Mouse (Mus musculus) liver, adult 2 months (tissue): ENCODE measurements around the gene Utp20. TPM values are rescaled to one million over a fixed set of nuclear protein-coding genes. Genes with fewer than 3 reads are reported as not detected.
"Not testable (repeated sequence)": the region's sequence is repeated elsewhere in the genome, so short reads cannot be mapped to it uniquely, and the experiment has no call there.

Experiments used
- DNase-seq: peaks from one replicate; pipeline ENCODE4 v3.0.0-alpha.2; 2011; ENCODE audit warnings: low read depth, low spot score; ENCODE audit errors: extremely low read depth
- H3K27ac ChIP-seq: fragments of 200-500 bp; replicated peaks from 2 replicates; pipeline ENCODE4 v1.5.1; 2012; ENCODE audit warnings: low read depth, mild to moderate bottlenecking, control low read depth, inconsistent platforms, low read length; ENCODE audit not compliant: insufficient read depth
- H3K27me3 ChIP-seq: fragments of 200-500 bp; 2 replicates; pipeline ENCODE4 v1.6.1; 2012; ENCODE audit warnings: mild to moderate bottlenecking, moderate library complexity, low read length, inconsistent platforms; ENCODE audit not compliant: control insufficient read depth, insufficient read depth
- H3K36me3 ChIP-seq: fragments of 200-500 bp; 2 replicates; pipeline ENCODE4 v1.6.1; 2012; ENCODE audit warnings: low read length, inconsistent platforms; ENCODE audit not compliant: control insufficient read depth, insufficient read depth
- H3K4me1 ChIP-seq: fragments of 200-500 bp; 2 replicates; pipeline ENCODE4 v1.6.1; 2011; ENCODE audit warnings: low read length; ENCODE audit not compliant: control insufficient read depth, insufficient read depth
- H3K4me3 ChIP-seq: fragments of 200-500 bp; 2 replicates; pipeline ENCODE4 v1.5.1; 2011; ENCODE audit warnings: low read depth, mild to moderate bottlenecking, control low read depth, low read length, moderate library complexity; ENCODE audit not compliant: insufficient read depth
- H3K79me2 ChIP-seq: fragments of 200-500 bp; 2 replicates; pipeline ENCODE4 v1.6.1; 2012; ENCODE audit warnings: inconsistent platforms, mild to moderate bottlenecking, low read length, moderate library complexity; ENCODE audit not compliant: control insufficient read depth, insufficient read depth
- H3K9ac ChIP-seq: fragments of 200-500 bp; 2 replicates; pipeline ENCODE4 v1.6.1; 2012; ENCODE audit warnings: low read depth, mild to moderate bottlenecking, control low read depth, inconsistent platforms, low read length
- CTCF ChIP-seq: fragments of 200-500 bp; IDR thresholded peaks from 2 replicates; pipeline ENCODE4 v1.5.1; 2011; ENCODE audit warnings: low read depth, low read length, control low read depth
- POLR2A ChIP-seq: fragments of 200-500 bp; IDR thresholded peaks from 2 replicates; pipeline ENCODE4 v1.6.1; 2011; ENCODE audit warnings: low read length, control low read depth; ENCODE audit not compliant: insufficient read depth; ENCODE audit errors: extremely low read depth
- WGBS: fragments of 180-500 bp; shearing (Covaris S2); methylation state at CpG from one replicate; pipeline ENCODE4 v1.1.7; 2018; 5-methylcytosine and 5-hydroxymethylcytosine counted together
- polyA plus RNA-seq: library from polyadenylated mRNA; depleted of rRNA; stranded (reverse); fragments of >200 nt; gene quantifications from 2 replicates; pipeline ENCODE4 v1.2.3, GENCODE M21; 2012
- total RNA-seq: library from RNA; depleted of rRNA; stranded (reverse); fragments of >200 nt; gene quantifications from 2 replicates; pipeline ENCODE4 v1.2.3, GENCODE M21; 2014

Gene Utp20
- total and polyA plus RNA-seq, 2 experiments = 3.4 to 9.4 TPM

GRCm38 (mm10) chr10:88761524-88762212 lies 64.9 kb downstream of the Utp20 start:
- Histone ChIP-seq H3K9ac (no peak overlapping the region), H3K27ac (no peak overlapping the region), H3K4me1 (no peaks in the 10 kb centered on the region), H3K27me3 (no peaks in the 10 kb centered on the region), H3K79me2 (no peaks in the 10 kb centered on the region), H3K36me3 (peaks cover 38% of the 10 kb centered on the region; the same call in 1 of the 2 replicates), H3K4me3 (no peak overlapping the region)
- DNase-seq = no peak
- no peak for TF ChIP-seq POLR2A
- TF ChIP-seq CTCF = no peak
- WGBS = 94% methylated on average over 13 of the region's 13 CpGs

- H3K27me3 ChIP-seq = no peaks in the 10 kb centered on the region
- 87% methylated on average over 2 of the region's 2 CpGs for WGBS
- H3K79me2 ChIP-seq = no peaks in the 10 kb centered on the region
- H3K27ac ChIP-seq = no peak overlapping the region
- H3K4me3 ChIP-seq = no peak overlapping the region
- H3K36me3 ChIP-seq = peaks cover 58% of the 10 kb centered on the region
- no peak for DNase-seq
- no peaks in the 10 kb centered on the region for H3K4me1 ChIP-seq
- no peak overlapping the region for H3K9ac ChIP-seq
- no peak for TF ChIP-seq CTCF
- TF ChIP-seq POLR2A = no peak
Observed at GRCm38 (mm10) chr10:88741426-88741825, 85.2 kb downstream of the Utp20 start.

- Histone ChIP-seq H3K27me3 (no peaks in the 10 kb centered on the region), H3K27ac (no peak overlapping the region), H3K36me3 (peaks cover 58% of the 10 kb centered on the region), H3K9ac (no peak overlapping the region), H3K79me2 (no peaks in the 10 kb centered on the region), H3K4me3 (no peak overlapping the region), H3K4me1 (no peaks in the 10 kb centered on the region)
- DNase-seq = no peak
- WGBS = 89% methylated on average over 5 of the region's 5 CpGs
- no peak for TF ChIP-seq POLR2A
- TF ChIP-seq CTCF = no peak
Observed at GRCm38 (mm10) chr10:88740781-88741180, 85.8 kb downstream of the Utp20 start.

GRCm38 (mm10) chr10:88739818-88740217 lies 86.8 kb downstream of the Utp20 start:
- H3K4me3 ChIP-seq = no peak overlapping the region
- TF ChIP-seq CTCF (no peak), POLR2A (no peak)
- H3K36me3 ChIP-seq = peaks cover 51% of the 10 kb centered on the region
- H3K4me1 ChIP-seq = no peaks in the 10 kb centered on the region
- H3K9ac ChIP-seq = no peak overlapping the region
- no peak for DNase-seq
- 87% methylated on average over 1 of the region's 1 CpGs for WGBS
- no peaks in the 10 kb centered on the region for H3K79me2 ChIP-seq
- no peak overlapping the region for H3K27ac ChIP-seq
- H3K27me3 ChIP-seq = no peaks in the 10 kb centered on the region

- 96% methylated on average over 8 of the region's 8 CpGs for WGBS
- not testable (repeated sequence) for H3K27me3 ChIP-seq
- H3K36me3 ChIP-seq = peaks cover 44% of the 10 kb centered on the region
Observed at GRCm38 (mm10) chr10:88739074-88739473, 87.5 kb downstream of the Utp20 start.

GRCm38 (mm10) chr10:88732309-88732622 lies 94.3 kb downstream of the Utp20 start:
- TF ChIP-seq CTCF (no peak), POLR2A (no peak)
- Histone ChIP-seq H3K79me2 (peaks cover 14% of the 10 kb centered on the region; the same call in 1 of the 2 replicates), H3K27me3 (no peaks in the 10 kb centered on the region), H3K36me3 (peaks cover 9% of the 10 kb centered on the region), H3K4me1 (peaks cover 4% of the 10 kb centered on the region), H3K27ac (no peak overlapping the region), H3K4me3 (peak overlapping the region; percentile 92), H3K9ac (peak overlapping the region; percentile 96)
- no peak for DNase-seq
- WGBS = 3% methylated on average over 6 of the region's 6 CpGs

More at GRCm38 (mm10) chr10:88739074-88739473, 87.5 kb downstream of the Utp20 start:
- not testable (repeated sequence) for H3K4me3 ChIP-seq, H3K4me1 ChIP-seq, DNase-seq, H3K9ac ChIP-seq, H3K27ac ChIP-seq, H3K79me2 ChIP-seq
